Mouse (Mus musculus): Measurements from ENCODE around the gene Smarcc2. TPM values are rescaled to one million over a fixed set of nuclear protein-coding genes. Genes with fewer than 3 reads are reported as not detected.

Smarcc2 gene
- polyA plus RNA-seq, 1 experiment: 81.3 TPM

DNA sequence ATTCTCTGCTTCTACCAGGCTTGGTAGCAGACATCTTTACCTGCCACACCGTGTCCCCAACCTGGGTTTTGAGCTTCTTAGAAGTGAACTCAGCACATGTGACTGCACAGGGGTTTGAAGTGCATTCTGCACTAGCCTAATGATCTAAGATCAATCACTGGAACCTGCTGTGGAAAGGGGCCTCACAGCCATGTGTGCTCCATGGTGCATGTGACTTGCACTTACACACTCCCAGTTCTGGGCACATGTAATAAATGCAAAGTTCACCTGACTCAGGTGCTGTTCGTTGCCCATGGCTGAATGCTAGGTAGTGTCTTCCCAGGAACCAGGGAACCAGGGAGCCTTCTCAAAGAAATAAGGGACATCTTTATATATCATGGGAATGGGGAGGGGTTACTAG, 25.6 kb upstream of the Smarcc2 start:
- no peak overlapping the region for H3K4me3 ChIP-seq (ENCODE audit: insufficient read depth, low read depth, low read length)
- TF ChIP-seq CTCF (conservative IDR thresholded peaks at IDR 0.05; ENCODE audit: insufficient read depth, insufficient read length, low read depth, low read length): no peak
- peaks cover 9% of the 10 kb centered on the region for H3K4me1 ChIP-seq (ENCODE audit: control insufficient read depth, insufficient read depth, low read length)
- 72% methylated on average over 2 of the region's 2 CpGs for WGBS
- no peak overlapping the region for H3K27ac ChIP-seq (ENCODE audit: insufficient read depth, low read depth, low read length)
- no peak for DNase-seq
- H3K36me3 ChIP-seq (ENCODE audit: control insufficient read depth, insufficient read depth, low read length): peaks cover 8% of the 10 kb centered on the region; the same call in 1 of the 2 replicates
- no peaks in the 10 kb centered on the region for H3K27me3 ChIP-seq (replicated peaks; ENCODE audit: control insufficient read depth, insufficient read depth, low read length)

DNA sequence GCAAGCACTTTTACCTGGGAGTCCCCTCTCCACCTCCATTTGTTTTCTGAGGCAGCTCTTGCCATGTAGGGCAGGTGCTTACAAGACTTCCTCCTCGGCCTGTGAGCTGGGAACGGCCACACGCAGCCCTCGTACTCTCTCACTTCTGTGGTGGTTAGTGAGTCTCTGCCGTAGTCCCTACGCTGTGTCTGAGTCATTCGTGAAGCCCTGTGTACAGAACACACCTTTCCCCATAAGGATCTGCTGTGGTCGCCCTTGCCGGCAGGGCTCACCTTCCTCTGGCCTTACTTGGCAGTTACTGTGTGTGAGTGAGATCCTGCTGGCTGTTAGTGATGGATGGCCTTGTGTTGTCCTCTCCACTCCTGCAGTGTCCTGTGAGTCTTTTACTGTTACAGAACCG, 24.4 kb upstream of the Smarcc2 start:
- peaks cover 9% of the 10 kb centered on the region for H3K4me1 ChIP-seq (ENCODE audit: control insufficient read depth, insufficient read depth, low read length)
- no peak overlapping the region for H3K4me3 ChIP-seq (ENCODE audit: insufficient read depth, low read depth, low read length)
- 49% methylated on average over 10 of the region's 10 CpGs for WGBS
- H3K27ac ChIP-seq (ENCODE audit: insufficient read depth, low read depth, low read length): peak overlapping the region; percentile 18; the same call in 1 of the 2 replicates
- TF ChIP-seq POLR2A (IDR thresholded peaks at IDR 0.05; ENCODE audit: low read depth, low read length): no peak
- TF ChIP-seq CTCF (conservative IDR thresholded peaks at IDR 0.05; ENCODE audit: insufficient read depth, insufficient read length, low read depth, low read length): no peak
- H3K36me3 ChIP-seq (ENCODE audit: control insufficient read depth, insufficient read depth, low read length): peaks cover 8% of the 10 kb centered on the region; the same call in 1 of the 2 replicates
- DNase-seq: peak; percentile 16
- H3K27me3 ChIP-seq (replicated peaks; ENCODE audit: control insufficient read depth, insufficient read depth, low read length): no peaks in the 10 kb centered on the region

DNA sequence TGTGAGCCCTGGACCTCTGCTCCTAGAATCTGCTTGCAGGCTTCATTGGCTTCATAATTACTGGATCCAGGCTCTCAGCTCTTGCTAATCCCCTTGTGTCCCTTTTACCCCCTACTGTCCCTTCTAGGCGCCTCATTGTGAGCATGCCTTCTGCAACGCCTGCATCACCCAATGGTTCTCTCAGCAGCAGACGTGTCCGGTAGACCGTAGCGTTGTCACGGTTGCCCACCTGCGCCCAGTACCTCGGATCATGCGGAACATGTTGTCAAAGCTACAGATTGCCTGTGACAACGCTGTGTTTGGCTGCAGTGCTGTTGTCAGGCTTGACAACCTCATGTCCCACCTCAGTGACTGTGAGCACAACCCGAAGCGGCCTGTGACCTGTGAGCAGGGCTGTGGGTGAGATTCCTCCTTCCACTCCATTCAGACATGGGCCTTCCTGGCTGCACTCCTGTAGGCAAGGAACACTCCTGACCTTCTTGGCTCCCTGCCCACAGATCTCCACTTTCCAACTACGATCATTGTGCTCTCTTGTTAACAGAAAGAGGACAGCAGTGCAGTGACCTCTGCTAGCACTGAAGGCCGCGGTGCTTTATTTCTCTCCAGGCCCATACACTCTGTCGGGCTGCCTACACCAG, 23.7 kb upstream of the Smarcc2 start:
- Histone ChIP-seq H3K27ac (ENCODE audit: insufficient read depth, low read depth, low read length) (no peak overlapping the region), H3K27me3 (replicated peaks; ENCODE audit: control insufficient read depth, insufficient read depth, low read length) (no peaks in the 10 kb centered on the region), H3K36me3 (ENCODE audit: control insufficient read depth, insufficient read depth, low read length) (peaks cover 8% of the 10 kb centered on the region; the same call in 1 of the 2 replicates), H3K4me3 (ENCODE audit: insufficient read depth, low read depth, low read length) (no peak overlapping the region), H3K4me1 (ENCODE audit: control insufficient read depth, insufficient read depth, low read length) (peaks cover 9% of the 10 kb centered on the region)
- TF ChIP-seq CTCF (conservative IDR thresholded peaks at IDR 0.05; ENCODE audit: insufficient read depth, insufficient read length, low read depth, low read length): no peak
- no peak for TF ChIP-seq POLR2A (IDR thresholded peaks at IDR 0.05; ENCODE audit: low read depth, low read length)
- 29% methylated on average over 17 of the region's 17 CpGs for WGBS
- peak; percentile 95 for DNase-seq

DNA sequence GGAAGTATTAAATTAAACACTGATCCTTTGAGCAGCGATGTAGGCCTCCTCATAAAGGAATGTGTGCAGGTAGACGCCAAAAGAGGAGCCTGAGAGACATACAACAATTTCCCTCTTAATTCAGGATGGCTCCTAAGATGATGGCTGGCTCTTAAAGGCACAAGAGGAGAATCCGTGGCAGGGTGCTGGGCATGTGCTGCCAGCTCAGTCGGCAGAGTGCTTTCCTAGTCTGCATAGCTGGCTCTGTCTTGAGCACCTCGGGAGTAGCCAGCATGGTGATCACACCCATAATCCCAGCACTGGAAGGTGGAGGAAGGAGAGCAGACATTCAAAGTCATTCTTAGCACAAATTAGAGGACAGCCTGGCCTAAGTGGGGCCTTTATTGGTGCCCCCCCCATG, 23.2 kb upstream of the Smarcc2 start:
- 27% methylated on average over 5 of the region's 5 CpGs for WGBS
- Histone ChIP-seq H3K4me3 (ENCODE audit: insufficient read depth, low read depth, low read length) (no peak overlapping the region), H3K36me3 (ENCODE audit: control insufficient read depth, insufficient read depth, low read length) (peaks cover 8% of the 10 kb centered on the region; the same call in 1 of the 2 replicates), H3K27ac (ENCODE audit: insufficient read depth, low read depth, low read length) (no peak overlapping the region), H3K27me3 (replicated peaks; ENCODE audit: control insufficient read depth, insufficient read depth, low read length) (no peaks in the 10 kb centered on the region), H3K4me1 (ENCODE audit: control insufficient read depth, insufficient read depth, low read length) (peaks cover 9% of the 10 kb centered on the region)
- TF ChIP-seq POLR2A (IDR thresholded peaks at IDR 0.05; ENCODE audit: low read depth, low read length) (no peak), CTCF (conservative IDR thresholded peaks at IDR 0.05; ENCODE audit: insufficient read depth, insufficient read length, low read depth, low read length) (no peak)
- no peak for DNase-seq

DNA sequence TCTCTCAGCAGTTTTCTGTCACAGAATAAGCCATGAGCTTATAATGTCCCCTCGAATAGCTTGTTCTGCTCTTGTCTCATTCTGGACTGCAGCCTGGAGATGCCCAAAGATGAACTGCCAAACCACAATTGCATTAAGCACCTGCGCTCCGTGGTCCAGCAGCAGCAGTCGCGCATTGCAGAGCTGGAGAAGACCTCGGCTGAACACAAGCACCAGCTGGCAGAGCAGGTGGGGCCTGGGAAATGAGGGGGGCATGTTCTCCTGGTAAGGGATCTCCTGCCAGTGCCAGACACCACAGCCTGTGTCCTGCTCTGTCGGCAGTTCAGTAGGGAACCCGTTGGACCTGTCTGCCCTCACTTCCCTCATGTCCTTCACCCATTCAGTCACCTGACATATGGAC, 22.7 kb upstream of the Smarcc2 start:
- Histone ChIP-seq H3K4me1 (ENCODE audit: control insufficient read depth, insufficient read depth, low read length) (peaks cover 9% of the 10 kb centered on the region), H3K27ac (ENCODE audit: insufficient read depth, low read depth, low read length) (no peak overlapping the region)
- TF ChIP-seq CTCF (conservative IDR thresholded peaks at IDR 0.05; ENCODE audit: insufficient read depth, insufficient read length, low read depth, low read length) (no peak), POLR2A (IDR thresholded peaks at IDR 0.05; ENCODE audit: low read depth, low read length) (no peak)

DNA sequence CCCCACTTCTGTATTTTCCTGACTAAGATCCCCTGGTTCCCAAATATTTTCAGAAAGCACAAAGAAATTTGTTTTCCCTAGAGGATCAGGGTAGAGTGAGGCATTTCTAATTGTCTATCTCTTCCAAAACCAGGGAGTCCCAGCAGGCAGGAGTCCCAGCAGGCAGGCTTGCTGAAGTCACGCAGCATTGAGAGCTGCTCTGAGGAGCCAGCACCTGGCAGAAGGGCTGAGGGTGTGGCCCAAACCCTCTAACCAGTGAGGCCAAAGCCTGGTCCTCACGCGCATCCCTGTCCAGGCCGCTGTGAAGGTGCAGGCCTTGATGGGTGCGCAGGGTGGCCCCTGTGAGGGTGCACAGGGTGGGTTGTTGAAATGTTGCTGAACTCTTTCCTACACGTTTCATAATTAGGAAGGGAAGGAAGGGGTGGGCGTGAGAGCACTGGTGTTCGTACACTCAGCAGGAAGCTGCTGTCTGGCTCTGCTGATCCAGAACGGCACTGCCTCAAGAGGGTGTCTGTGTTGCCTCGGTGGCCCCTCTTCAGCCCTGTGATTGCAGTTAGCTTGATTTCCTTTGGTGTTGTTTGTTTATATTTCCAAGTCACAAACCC, 20.3 kb upstream of the Smarcc2 start:
- TF ChIP-seq CTCF (conservative IDR thresholded peaks at IDR 0.05; ENCODE audit: insufficient read depth, insufficient read length, low read depth, low read length): no peak
- TF ChIP-seq POLR2A (IDR thresholded peaks at IDR 0.05; ENCODE audit: low read depth, low read length): no peak
- no peaks in the 10 kb centered on the region for H3K27me3 ChIP-seq (replicated peaks; ENCODE audit: control insufficient read depth, insufficient read depth, low read length)
- H3K36me3 ChIP-seq (ENCODE audit: control insufficient read depth, insufficient read depth, low read length): peaks cover 8% of the 10 kb centered on the region; the same call in 1 of the 2 replicates
- DNase-seq: peak; percentile 43
- 50% methylated on average over 10 of the region's 10 CpGs for WGBS
- H3K4me1 ChIP-seq (ENCODE audit: control insufficient read depth, insufficient read depth, low read length): peaks cover 9% of the 10 kb centered on the region
- no peak overlapping the region for H3K4me3 ChIP-seq (ENCODE audit: insufficient read depth, low read depth, low read length)
- H3K27ac ChIP-seq (ENCODE audit: insufficient read depth, low read depth, low read length): peak overlapping the region; percentile 54; the same call in 1 of the 2 replicates

More for the DNA sequence above, 22.7 kb upstream of the Smarcc2 start:
- WGBS: 70% methylated on average over 8 of the region's 8 CpGs
- no peak overlapping the region for H3K4me3 ChIP-seq (ENCODE audit: insufficient read depth, low read depth, low read length)
- no peaks in the 10 kb centered on the region for H3K27me3 ChIP-seq (replicated peaks; ENCODE audit: control insufficient read depth, insufficient read depth, low read length)
- peaks cover 8% of the 10 kb centered on the region; the same call in 1 of the 2 replicates for H3K36me3 ChIP-seq (ENCODE audit: control insufficient read depth, insufficient read depth, low read length)
- no peak for DNase-seq

DNA sequence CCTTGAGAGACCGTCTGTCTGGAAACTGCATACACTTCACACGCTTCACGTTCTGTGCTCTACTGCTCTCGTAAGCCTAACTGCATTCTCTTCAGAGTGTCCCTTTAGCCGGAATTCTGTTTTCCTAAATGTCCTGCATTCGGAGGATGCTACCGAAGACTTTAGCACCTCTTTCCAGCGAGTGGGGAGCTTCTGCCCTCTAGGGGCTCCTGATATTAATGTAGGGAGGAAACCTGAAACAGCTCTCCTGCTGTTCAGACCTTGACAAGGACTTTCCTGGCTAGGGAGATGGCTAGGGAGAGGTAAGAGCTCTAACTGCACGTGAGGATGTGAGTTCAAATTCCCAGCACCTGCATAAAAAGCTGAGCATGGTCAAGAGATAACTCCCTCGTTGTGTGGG, 18.6 kb upstream of the Smarcc2 start:
- WGBS: 22% methylated on average over 10 of the region's 10 CpGs
- H3K4me3 ChIP-seq (ENCODE audit: insufficient read depth, low read depth, low read length): no peak overlapping the region
- peaks cover 8% of the 10 kb centered on the region; the same call in 1 of the 2 replicates for H3K36me3 ChIP-seq (ENCODE audit: control insufficient read depth, insufficient read depth, low read length)
- no peaks in the 10 kb centered on the region for H3K27me3 ChIP-seq (replicated peaks; ENCODE audit: control insufficient read depth, insufficient read depth, low read length)
- peak overlapping the region; percentile 69; the same call in 1 of the 2 replicates for H3K27ac ChIP-seq (ENCODE audit: insufficient read depth, low read depth, low read length)
- DNase-seq: peak; percentile 47
- TF ChIP-seq POLR2A (IDR thresholded peaks at IDR 0.05; ENCODE audit: low read depth, low read length) (no peak), CTCF (conservative IDR thresholded peaks at IDR 0.05; ENCODE audit: insufficient read depth, insufficient read length, low read depth, low read length) (peak; percentile 61)
- H3K4me1 ChIP-seq (ENCODE audit: control insufficient read depth, insufficient read depth, low read length): peaks cover under 1% of the 10 kb centered on the region

Data from kidney, adult 2 months (tissue).